Mouse (Mus musculus) C2C12 (cell line): Measurements from ENCODE around the gene Tmem216. TPM values are rescaled to one million over a fixed set of nuclear protein-coding genes. Genes with fewer than 3 reads are reported as not detected.

Experiments
- H3K27me3 ChIP-seq: one replicate; pipeline ENCODE4 v1.6.1; 2011; ENCODE audit not compliant: control insufficient read depth, insufficient read depth, insufficient read length
- H3K36me3 ChIP-seq: one replicate; pipeline ENCODE4 v1.6.1; 2011; ENCODE audit not compliant: control insufficient read depth, insufficient read depth
- H3K4me3 ChIP-seq: one replicate; pipeline ENCODE4 v1.5.1; 2011; ENCODE audit warnings: mild to moderate bottlenecking, control low read depth; ENCODE audit not compliant: poor library complexity, insufficient read depth, severe bottlenecking
- H3K79me2 ChIP-seq: one replicate; pipeline ENCODE4 v1.6.1; 2011; ENCODE audit not compliant: control insufficient read depth, insufficient read depth
- H3K79me3 ChIP-seq: one replicate; pipeline ENCODE4 v1.6.1; 2011; ENCODE audit warnings: low read depth, control low read depth
- H3ac ChIP-seq: one replicate; pipeline ENCODE3; 2011; ENCODE audit warnings: low read depth; ENCODE audit not compliant: control insufficient read depth, insufficient read length
- CEBPB ChIP-seq: IDR thresholded peaks from one replicate; pipeline ENCODE4 v1.6.1; 2011; ENCODE audit warnings: low read depth, mild to moderate bottlenecking, control low read depth, moderate library complexity
- CTCF ChIP-seq: IDR thresholded peaks from one replicate; pipeline ENCODE4 v1.5.1; 2011; ENCODE audit not compliant: control insufficient read depth, insufficient read depth, insufficient read length
- FOSL1 ChIP-seq: IDR thresholded peaks from one replicate; pipeline ENCODE4 v1.8.0; 2011; ENCODE audit warnings: mild to moderate bottlenecking, low read length; ENCODE audit not compliant: poor library complexity, insufficient read depth, severe bottlenecking
- MAX ChIP-seq: IDR thresholded peaks from one replicate; pipeline ENCODE4 v1.6.1; 2011; ENCODE audit warnings: mild to moderate bottlenecking, control low read depth
- MYOD1 ChIP-seq: IDR thresholded peaks from one replicate; pipeline ENCODE4 v1.6.1; 2011; ENCODE audit warnings: low read depth; ENCODE audit not compliant: control insufficient read depth, insufficient read length
- MYOG ChIP-seq: IDR thresholded peaks from one replicate; pipeline ENCODE4 v1.6.1; 2011; ENCODE audit not compliant: control insufficient read depth, insufficient read length; ENCODE audit errors: extremely low read depth
- USF1 ChIP-seq: IDR thresholded peaks from one replicate; pipeline ENCODE4 v1.6.1; 2011; ENCODE audit warnings: low read depth, mild to moderate bottlenecking, control low read depth, moderate library complexity
- polyA plus RNA-seq: library from polyadenylated mRNA; unstranded; fragments of >200 nt; fragmentation: generic; extraction: Trizol; gene quantifications from one replicate; pipeline ENCODE4 v1.2.1, GENCODE M21; 2012; ENCODE audit warnings: missing spikeins

Tmem216 gene
- polyA plus RNA-seq, 1 experiment, result 25.2 TPM

GRCm38 (mm10) chr19:10589127-10589857 lies 33.3 kb upstream of the Tmem216 start:
- Histone ChIP-seq H3K79me2 (no peaks in the 10 kb centered on the region), H3K27me3 (no peaks in the 10 kb centered on the region), H3K36me3 (peaks cover 40% of the 10 kb centered on the region), H3ac (no peak overlapping the region), H3K79me3 (no peaks in the 10 kb centered on the region), H3K4me3 (no peak overlapping the region)
- TF ChIP-seq CEBPB (no peak), CTCF (no peak), MAX (no peak), MYOG (no peak), MYOD1 (no peak), USF1 (no peak), FOSL1 (no peak)

GRCm38 (mm10) chr19:10587231-10587630 lies 31.2 kb upstream of the Tmem216 start:
- Histone ChIP-seq H3K27me3 (no peaks in the 10 kb centered on the region), H3K79me3 (no peaks in the 10 kb centered on the region), H3K36me3 (peaks cover 33% of the 10 kb centered on the region), H3ac (no peak overlapping the region), H3K79me2 (no peaks in the 10 kb centered on the region), H3K4me3 (no peak overlapping the region)
- TF ChIP-seq FOSL1 (no peak), MAX (no peak), USF1 (no peak), CEBPB (no peak), MYOG (no peak), CTCF (no peak), MYOD1 (no peak)

- H3K27me3 ChIP-seq, result no peaks in the 10 kb centered on the region
- H3K36me3 ChIP-seq, result peaks cover 31% of the 10 kb centered on the region
- no peak for TF ChIP-seq CTCF
- TF ChIP-seq USF1, result no peak
- TF ChIP-seq MYOD1, result no peak
- no peak for TF ChIP-seq MAX
- TF ChIP-seq CEBPB, result no peak
- no peak for TF ChIP-seq MYOG
- TF ChIP-seq FOSL1, result no peak
- H3K79me3 ChIP-seq, result no peaks in the 10 kb centered on the region
- H3ac ChIP-seq, result no peak overlapping the region
- H3K4me3 ChIP-seq, result no peak overlapping the region
- H3K79me2 ChIP-seq, result no peaks in the 10 kb centered on the region
Observed at GRCm38 (mm10) chr19:10585112-10585511, 29.1 kb upstream of the Tmem216 start.

GRCm38 (mm10) chr19:10583550-10584146 lies 27.6 kb upstream of the Tmem216 start:
- TF ChIP-seq CTCF (no peak), USF1 (no peak), CEBPB (no peak), MYOD1 (no peak), MAX (no peak), MYOG (no peak), FOSL1 (no peak)
- no peak overlapping the region for H3ac ChIP-seq

GRCm38 (mm10) chr19:10581984-10582383 lies 25.9 kb upstream of the Tmem216 start:
- Histone ChIP-seq H3K79me3 (peaks cover 9% of the 10 kb centered on the region), H3K4me3 (no peak overlapping the region), H3K79me2 (peaks cover 18% of the 10 kb centered on the region), H3K27me3 (no peaks in the 10 kb centered on the region), H3K36me3 (peaks cover 19% of the 10 kb centered on the region), H3ac (no peak overlapping the region)
- no peak for TF ChIP-seq CTCF

More at GRCm38 (mm10) chr19:10583550-10584146, 27.6 kb upstream of the Tmem216 start:
- Histone ChIP-seq H3K4me3 (no peak overlapping the region), H3K36me3 (peaks cover 26% of the 10 kb centered on the region), H3K79me3 (peaks cover 2% of the 10 kb centered on the region), H3K79me2 (peaks cover 4% of the 10 kb centered on the region), H3K27me3 (no peaks in the 10 kb centered on the region)
